Mouse (Mus musculus): Measurements from ENCODE around the gene Ostc. TPM values are rescaled to one million over a fixed set of nuclear protein-coding genes. Genes with fewer than 3 reads are reported as not detected.

Ostc gene
- polyA plus RNA-seq, 1 experiment: 363 TPM

- peak overlapping the region; percentile 60 for H3K27ac ChIP-seq (ENCODE audit: insufficient read depth, low read length)
- no peak for TF ChIP-seq CTCF (IDR thresholded peaks at IDR 0.05; ENCODE audit: borderline replicate concordance, insufficient read depth, low read length)
- TF ChIP-seq POLR2A (IDR thresholded peaks at IDR 0.05; ENCODE audit: low read depth, low read length): no peak
These were observed 20.4 kb upstream of the Ostc start for GRCm38 (mm10) chr3:130729472-130730188.

GRCm38 (mm10) chr3:130727676-130728075 is 18.4 kb upstream of the Ostc start:
- TF ChIP-seq POLR2A (IDR thresholded peaks at IDR 0.05; ENCODE audit: low read depth, low read length) (no peak), CTCF (IDR thresholded peaks at IDR 0.05; ENCODE audit: borderline replicate concordance, insufficient read depth, low read length) (no peak)
- Histone ChIP-seq H3K4me1 (ENCODE audit: control insufficient read depth, insufficient read depth, low read length) (peaks cover 12% of the 10 kb centered on the region), H3K27ac (ENCODE audit: insufficient read depth, low read length) (no peak overlapping the region), H3K4me3 (ENCODE audit: insufficient read depth, low read length) (peak overlapping the region; percentile 96)

More at GRCm38 (mm10) chr3:130729472-130730188, 20.4 kb upstream of the Ostc start:
- H3K4me3 ChIP-seq (ENCODE audit: insufficient read depth, low read length): peak overlapping the region; percentile 96
- peaks cover 12% of the 10 kb centered on the region for H3K4me1 ChIP-seq (ENCODE audit: control insufficient read depth, insufficient read depth, low read length)

DNA sequence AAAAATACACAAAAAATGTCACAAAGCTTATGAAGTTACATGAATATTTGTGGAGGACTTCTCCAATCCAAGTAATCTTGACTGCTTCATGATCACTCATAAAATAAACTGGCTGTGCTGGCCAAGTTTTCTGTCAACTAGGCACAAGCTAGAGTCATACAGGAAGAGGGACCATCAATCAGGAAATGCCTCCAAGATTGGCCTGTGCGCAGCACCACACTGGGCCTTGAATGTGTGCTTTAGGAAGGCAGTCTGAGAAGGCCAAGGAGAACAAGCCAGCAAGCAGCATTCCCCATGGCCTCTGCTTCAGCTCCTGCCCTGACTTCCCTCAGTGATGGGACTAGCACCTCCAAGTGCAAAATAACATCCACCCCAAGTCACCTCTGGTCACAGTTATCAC is 17.8 kb upstream of the Ostc start:
- TF ChIP-seq CTCF (IDR thresholded peaks at IDR 0.05; ENCODE audit: borderline replicate concordance, insufficient read depth, low read length) (no peak), POLR2A (IDR thresholded peaks at IDR 0.05; ENCODE audit: low read depth, low read length) (no peak)
- Histone ChIP-seq H3K27ac (ENCODE audit: insufficient read depth, low read length) (no peak overlapping the region), H3K4me1 (ENCODE audit: control insufficient read depth, insufficient read depth, low read length) (peaks cover 12% of the 10 kb centered on the region), H3K4me3 (ENCODE audit: insufficient read depth, low read length) (no peak overlapping the region)

DNA sequence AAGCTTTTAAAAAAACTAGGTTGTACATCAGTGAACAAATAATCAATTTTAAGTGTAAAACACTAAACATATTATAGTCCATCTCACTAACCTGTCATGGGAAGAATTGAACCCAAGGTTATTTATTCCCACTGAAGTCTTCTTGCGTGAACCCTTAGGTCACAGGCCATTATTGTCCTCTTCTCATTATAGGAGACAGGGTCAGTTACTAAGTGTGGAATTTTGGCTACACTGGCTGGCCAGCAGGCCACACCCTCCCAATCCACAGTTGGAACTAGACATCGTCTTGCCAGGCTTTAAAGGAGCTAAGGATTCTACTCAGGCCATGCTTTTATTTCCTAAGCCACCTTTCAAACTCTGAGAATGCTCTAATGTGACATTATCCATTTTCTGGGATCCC is 16.5 kb upstream of the Ostc start:
- Histone ChIP-seq H3K27ac (ENCODE audit: insufficient read depth, low read length) (no peak overlapping the region), H3K4me1 (ENCODE audit: control insufficient read depth, insufficient read depth, low read length) (peaks cover 12% of the 10 kb centered on the region), H3K4me3 (ENCODE audit: insufficient read depth, low read length) (no peak overlapping the region)
- TF ChIP-seq CTCF (IDR thresholded peaks at IDR 0.05; ENCODE audit: borderline replicate concordance, insufficient read depth, low read length) (no peak), POLR2A (IDR thresholded peaks at IDR 0.05; ENCODE audit: low read depth, low read length) (no peak)

DNA sequence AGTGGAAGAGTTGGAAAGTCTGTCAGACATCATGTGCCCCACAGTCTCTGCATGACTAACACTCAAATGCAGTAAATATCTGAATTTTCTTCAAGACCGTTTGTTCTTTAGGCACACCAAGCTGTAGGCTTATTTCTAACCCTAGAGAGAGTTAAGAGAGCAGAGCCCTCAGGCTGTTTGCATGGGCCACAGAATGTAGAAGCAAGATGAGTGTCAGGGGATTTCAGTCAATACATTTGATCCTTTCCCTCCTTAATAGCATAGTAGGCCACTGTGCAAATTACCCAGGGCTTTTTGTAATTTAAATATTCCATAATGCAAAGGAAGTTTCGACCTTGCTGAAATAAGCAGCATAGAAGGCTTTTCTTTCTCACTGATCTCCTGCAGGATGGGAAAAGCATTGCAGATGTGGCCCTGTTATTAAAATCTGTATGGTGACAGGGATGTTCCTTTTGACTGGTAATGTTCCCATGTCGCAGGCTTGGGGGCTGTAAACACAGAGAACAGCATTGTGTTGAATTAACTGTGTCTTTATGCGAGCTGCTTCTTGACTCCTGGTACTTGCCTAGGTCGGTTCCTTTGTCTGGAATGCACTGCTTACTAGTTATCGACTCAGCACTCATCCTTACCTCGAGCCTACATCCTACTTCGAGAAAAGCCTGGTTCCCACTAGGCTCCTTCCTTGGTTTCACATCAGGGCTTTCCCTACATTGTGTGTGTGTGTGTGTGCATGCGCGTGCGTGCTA is 13.7 kb upstream of the Ostc start:
- Histone ChIP-seq H3K4me3 (ENCODE audit: insufficient read depth, low read length) (no peak overlapping the region), H3K27ac (ENCODE audit: insufficient read depth, low read length) (no peak overlapping the region), H3K4me1 (ENCODE audit: control insufficient read depth, insufficient read depth, low read length) (peaks cover 4% of the 10 kb centered on the region)
- TF ChIP-seq POLR2A (IDR thresholded peaks at IDR 0.05; ENCODE audit: low read depth, low read length) (no peak), CTCF (IDR thresholded peaks at IDR 0.05; ENCODE audit: borderline replicate concordance, insufficient read depth, low read length) (no peak)

DNA sequence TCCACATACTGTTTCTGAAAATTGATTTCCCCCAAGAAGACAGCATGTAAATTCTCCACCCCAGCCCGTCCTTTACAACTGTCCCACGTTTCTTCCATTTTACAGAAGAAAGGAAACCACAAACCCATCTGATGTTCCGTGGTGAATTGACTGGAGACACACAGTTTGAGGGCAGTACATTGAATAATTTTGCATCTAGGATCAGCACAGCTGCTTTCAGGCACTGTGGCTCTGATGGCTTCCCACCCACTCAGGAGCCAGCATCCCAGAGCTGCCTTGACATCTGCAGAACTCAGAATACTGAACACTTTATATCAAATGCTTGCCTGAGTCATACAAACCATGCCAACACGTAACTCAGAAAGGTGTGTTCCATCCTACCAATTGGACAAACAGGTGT is 11.0 kb upstream of the Ostc start:
- Histone ChIP-seq H3K4me3 (ENCODE audit: insufficient read depth, low read length) (no peak overlapping the region), H3K27ac (ENCODE audit: insufficient read depth, low read length) (no peak overlapping the region), H3K4me1 (ENCODE audit: control insufficient read depth, insufficient read depth, low read length) (no peaks in the 10 kb centered on the region)
- TF ChIP-seq CTCF (IDR thresholded peaks at IDR 0.05; ENCODE audit: borderline replicate concordance, insufficient read depth, low read length) (no peak), POLR2A (IDR thresholded peaks at IDR 0.05; ENCODE audit: low read depth, low read length) (no peak)

DNA sequence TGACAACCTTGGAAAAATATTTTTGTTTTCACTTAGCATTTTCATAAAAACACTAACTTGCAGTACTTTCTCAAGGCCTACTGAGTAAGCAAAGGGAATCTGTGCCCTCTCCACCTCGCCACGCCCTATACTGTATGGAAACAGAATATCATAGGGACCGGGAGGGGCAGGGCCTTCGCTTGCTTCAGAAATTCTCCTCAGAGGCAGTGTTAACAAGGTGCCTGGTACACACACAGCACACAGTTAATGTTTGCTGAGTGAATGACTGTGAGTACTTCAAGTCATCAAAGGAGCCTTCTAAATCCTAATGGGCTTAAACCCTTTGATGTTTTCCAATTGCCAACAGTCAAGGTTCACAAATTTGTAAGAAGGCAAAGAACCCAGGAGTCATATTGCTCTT is 9.6 kb upstream of the Ostc start:
- H3K27ac ChIP-seq (ENCODE audit: insufficient read depth, low read length): no peak overlapping the region
- TF ChIP-seq CTCF (IDR thresholded peaks at IDR 0.05; ENCODE audit: borderline replicate concordance, insufficient read depth, low read length) (no peak), POLR2A (IDR thresholded peaks at IDR 0.05; ENCODE audit: low read depth, low read length) (no peak)
- no peak overlapping the region for H3K4me3 ChIP-seq (ENCODE audit: insufficient read depth, low read length)
- H3K4me1 ChIP-seq (ENCODE audit: control insufficient read depth, insufficient read depth, low read length): no peaks in the 10 kb centered on the region

- Histone ChIP-seq H3K4me3 (ENCODE audit: insufficient read depth, low read length) (no peak overlapping the region), H3K27ac (ENCODE audit: insufficient read depth, low read length) (no peak overlapping the region), H3K4me1 (ENCODE audit: control insufficient read depth, insufficient read depth, low read length) (no peaks in the 10 kb centered on the region)
- no peak for TF ChIP-seq CTCF (IDR thresholded peaks at IDR 0.05; ENCODE audit: borderline replicate concordance, insufficient read depth, low read length)
- TF ChIP-seq POLR2A (IDR thresholded peaks at IDR 0.05; ENCODE audit: low read depth, low read length): no peak
These were observed 7.3 kb upstream of the Ostc start for GRCm38 (mm10) chr3:130716555-130716954.

DNA sequence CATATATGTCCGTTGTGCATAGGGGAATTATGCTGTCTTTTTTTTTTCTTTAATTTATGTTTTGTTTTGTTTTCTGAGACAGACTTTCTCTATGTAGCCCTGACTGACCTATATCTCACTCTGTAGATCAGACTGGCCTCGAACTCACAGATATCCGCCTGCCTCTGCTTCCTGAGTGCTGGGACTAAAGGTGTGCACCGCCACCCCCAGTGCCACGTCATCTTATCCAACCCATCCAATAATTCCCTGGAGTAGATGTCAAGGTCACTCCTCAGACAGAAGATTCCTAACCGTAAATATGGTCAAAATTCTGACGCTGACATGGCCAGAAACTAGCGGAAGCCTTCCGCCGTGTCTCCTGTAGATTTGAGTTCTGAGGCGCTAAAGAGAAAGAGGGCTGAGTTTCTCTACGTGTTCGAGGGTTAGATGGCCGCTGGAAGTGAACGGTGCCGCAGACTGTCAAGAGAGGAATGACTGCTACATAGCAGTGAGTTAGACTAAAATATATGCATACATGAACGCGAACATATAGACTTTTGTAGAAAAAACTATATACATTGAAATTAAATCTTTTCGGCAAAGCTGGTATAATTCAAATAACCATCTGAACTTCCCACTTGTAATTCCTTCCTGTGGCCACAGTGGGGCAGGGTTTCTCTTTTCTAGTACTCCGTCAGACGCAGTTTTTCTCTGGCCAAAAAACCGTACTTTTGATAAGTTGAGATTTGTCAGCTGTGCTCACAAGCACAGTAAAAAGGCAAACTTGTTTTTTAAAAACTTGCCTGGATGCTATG is 5.7 kb upstream of the Ostc start:
- no peak overlapping the region for H3K27ac ChIP-seq (ENCODE audit: insufficient read depth, low read length)
- no peaks in the 10 kb centered on the region; the same call in 1 of the 2 replicates for H3K4me1 ChIP-seq (ENCODE audit: control insufficient read depth, insufficient read depth, low read length)
- TF ChIP-seq POLR2A (IDR thresholded peaks at IDR 0.05; ENCODE audit: low read depth, low read length): no peak
- no peak for TF ChIP-seq CTCF (IDR thresholded peaks at IDR 0.05; ENCODE audit: borderline replicate concordance, insufficient read depth, low read length)
- H3K4me3 ChIP-seq (ENCODE audit: insufficient read depth, low read length): peak overlapping the region; percentile 25; the same call in 1 of the 2 replicates
